Mouse (Mus musculus) lung, postnatal 10 days (tissue): ENCODE measurements around the gene Vmn1r197.
A peak's percentile ranks its signal among the peaks of the same experiment; 100 is the strongest.
"Not testable (repeated sequence)": the region's sequence is repeated elsewhere in the genome, so short reads cannot be mapped to it uniquely, and the experiment has no call there.

Experiments used
- DNase-seq: peaks from one replicate; pipeline ENCODE4 v3.0.0; 2021

Gene Vmn1r197

GRCm38 (mm10) chr13:22324289-22324688 lies at the start of gene Vmn1r197:
TSS of gene Vmn1r197 (plus strand) at chr13:22324589.
- no peak for DNase-seq

- DNase-seq = peak; percentile 14
These were observed 39.8 kb upstream of the Vmn1r197 start for GRCm38 (mm10) chr13:22284578-22284977.

GRCm38 (mm10) chr13:22289620-22290019 lies 34.8 kb upstream of the Vmn1r197 start, which contains the start of gene Vmn1r196:
TSS of gene Vmn1r196 (plus strand) at chr13:22289920.
- DNase-seq = no peak

- DNase-seq = not testable (repeated sequence)
These were observed 16.3 kb upstream of the Vmn1r197 start for GRCm38 (mm10) chr13:22308075-22308474.

- DNase-seq = no peak
These were observed 9.0 kb upstream of the Vmn1r197 start for GRCm38 (mm10) chr13:22315361-22315760.

GRCm38 (mm10) chr13:22317366-22317765 lies 7.0 kb upstream of the Vmn1r197 start:
- DNase-seq = no peak

GRCm38 (mm10) chr13:22320091-22320490 lies 4.3 kb upstream of the Vmn1r197 start:
- no peak for DNase-seq

- DNase-seq = no peak
These were observed 8.9 kb downstream of the Vmn1r197 start for GRCm38 (mm10) chr13:22333269-22333668.

- DNase-seq = no peak
These were observed 11.2 kb downstream of the Vmn1r197 start for GRCm38 (mm10) chr13:22335565-22335964.

- DNase-seq = no peak
These were observed 25.7 kb downstream of the Vmn1r197 start, which contains the start of gene Vmn1r198 for GRCm38 (mm10) chr13:22350064-22350463. TSS of gene Vmn1r198 (plus strand) at chr13:22350364.

- no peak for DNase-seq
These were observed 26.4 kb downstream of the Vmn1r197 start for GRCm38 (mm10) chr13:22350813-22351212.

- no peak for DNase-seq
These were observed 55.1 kb downstream of the Vmn1r197 start, which contains the start of gene Vmn1r199 for GRCm38 (mm10) chr13:22379518-22379917. TSS of gene Vmn1r199 (plus strand) at chr13:22379818.

GRCm38 (mm10) chr13:22381128-22381527 lies 56.7 kb downstream of the Vmn1r197 start:
- peak; percentile 7 for DNase-seq
